Mouse (Mus musculus): ENCODE measurements around the gene Nrgn. TPM values are rescaled to one million over a fixed set of nuclear protein-coding genes. Genes with fewer than 3 reads are reported as not detected.

Gene Nrgn
- total RNA-seq, 2 experiments from 2014 or later, result 1,702 to 1,721 TPM

Other genes with a start within 250 kb of the Nrgn start
- gene Ccdc15, start 204.5 kb downstream of the Nrgn start, total RNA-seq (2021), result 1 to 10 TPM; 1.4 to 2.2 TPM
- gene Hepacam, start 185.6 kb downstream of the Nrgn start, total RNA-seq (2021), result 10 to 100 TPM; 76.5 to 77.5 TPM
- 1 to 10 TPM; 5.3 to 6.7 TPM for gene Robo4, start 151.0 kb downstream of the Nrgn start, total RNA-seq (2021)
- 10 to 100 TPM; 10.2 to 20.0 TPM for gene Robo3, start 119.7 kb downstream of the Nrgn start, total RNA-seq (2021)
- 10 to 100 TPM; 20.0 to 21.6 TPM for gene Msantd2, start 63.6 kb downstream of the Nrgn start, total RNA-seq (2021)
- gene Esam, start 24.8 kb downstream of the Nrgn start, total RNA-seq (2021), result 10 to 100 TPM; 17.2 to 17.8 TPM
- 1 to 10 TPM; 2.8 to 4.4 TPM for gene Vsig2, start 13.6 kb downstream of the Nrgn start, total RNA-seq (2021)
- 10 to 100 TPM; 11.7 to 12.3 TPM for gene Siae, start 2.8 kb upstream of the Nrgn start, total RNA-seq (2021)
- 1 to 10 TPM; 2.3 to 2.8 TPM for gene Spa17, start 60.8 kb upstream of the Nrgn start, total RNA-seq (2021)
- 10 to 100 TPM; 47.4 to 49.8 TPM for gene Tbrg1, start 104.4 kb upstream of the Nrgn start, total RNA-seq (2021)
- gene Panx3, start 116.3 kb upstream of the Nrgn start, total RNA-seq (2021), result not detected
- not detected for gene Olfr160, start 163.3 kb upstream of the Nrgn start, total RNA-seq (2021)
- gene Olfr874, start 192.2 kb upstream of the Nrgn start, total RNA-seq (2021), result not detected
- gene Olfr875, start 219.0 kb upstream of the Nrgn start, total RNA-seq (2021), result not detected

Measured in layer of hippocampus, postnatal 25 days (tissue).